Mouse (Mus musculus) adipose tissue, adult 10 weeks (tissue): ENCODE measurements around the gene Trim12c. TPM values are rescaled to one million over a fixed set of nuclear protein-coding genes. Genes with fewer than 3 reads are reported as not detected.

ENCODE experiments used
- polyA plus RNA-seq: library from polyadenylated mRNA; stranded (reverse); fragments of 350-450 nt; fragmentation: Illumina TruSeq; extraction: RNeasy Lipid Tissue Mini Kit (QIAGEN cat#74804); gene quantifications from one replicate; pipeline ENCODE4 v1.2.3, GENCODE M21; 2014; ENCODE audit warnings: low read depth, low replicate concordance

The Trim12c gene
- polyA plus RNA-seq, result 13.4 TPM

GRCm38 (mm10) chr7:104352717-104353599, at the start of gene Trim12c:
Gene Trim12c, minus strand, starts transcription at chr7:104353362.

GRCm38 (mm10) chr7:104400698-104401097, 47.5 kb upstream of the Trim12c start, which contains the start of gene Trim30c:
Gene Trim30c, minus strand, starts transcription at chr7:104400837.

GRCm38 (mm10) chr7:104369736-104370414, 16.7 kb upstream of the Trim12c start, which contains the start of gene Trim30b:
Gene Trim30b, minus strand, starts transcription at chr7:104369884.

GRCm38 (mm10) chr7:104329171-104329570, 24.0 kb downstream of the Trim12c start, which contains the start of gene Trim34b:
Gene Trim34b, plus strand, starts transcription at chr7:104329471.

GRCm38 (mm10) chr7:104315369-104316080, 37.6 kb downstream of the Trim12c start, which contains the start of gene Trim12a:
Gene Trim12a, minus strand, starts transcription at chr7:104315466.

Other genes with a start within 250 kb of the Trim12c start
- gene Olfr646, start 248.5 kb downstream of the Trim12c start, polyA plus RNA-seq, result not detected
- 0.88 TPM for gene Ubqln5, start 223.5 kb downstream of the Trim12c start, polyA plus RNA-seq
- not detected for gene Olfr643, start 216.0 kb downstream of the Trim12c start, polyA plus RNA-seq
- gene Ubqln3, start 210.1 kb downstream of the Trim12c start, polyA plus RNA-seq, result 7.9 TPM
- 6.5 TPM for gene Ubqlnl, start 202.8 kb downstream of the Trim12c start, polyA plus RNA-seq
- not detected for gene Olfm5, start 188.5 kb downstream of the Trim12c start, polyA plus RNA-seq
- gene Olfr648, start 170.0 kb downstream of the Trim12c start, polyA plus RNA-seq, result not detected
- not detected for gene Olfr649, start 157.4 kb downstream of the Trim12c start, polyA plus RNA-seq
- gene Trim6, start 134.6 kb downstream of the Trim12c start, polyA plus RNA-seq, result 1.7 TPM
- 11.9 TPM for gene Trim34a, start 108.9 kb downstream of the Trim12c start, polyA plus RNA-seq
- 2.4 TPM for gene Trim5, start 65.3 kb downstream of the Trim12c start, polyA plus RNA-seq
- gene Trim12a, start 37.9 kb downstream of the Trim12c start, polyA plus RNA-seq, result 24.9 TPM
- 0.42 TPM for gene Trim34b, start 23.9 kb downstream of the Trim12c start, polyA plus RNA-seq
- gene Trim30b, start 16.5 kb upstream of the Trim12c start, polyA plus RNA-seq, result 0.25 TPM
- 0.47 TPM for gene Trim30c, start 47.5 kb upstream of the Trim12c start, polyA plus RNA-seq
- gene Trim30a, start 111.8 kb upstream of the Trim12c start, polyA plus RNA-seq, result 9.6 TPM
- 6.3 TPM for gene Trim30d, start 154.5 kb upstream of the Trim12c start, polyA plus RNA-seq
- not detected for gene Olfr651, start 196.8 kb upstream of the Trim12c start, polyA plus RNA-seq
- gene Olfr652, start 207.5 kb upstream of the Trim12c start, polyA plus RNA-seq, result not detected
- gene Olfr653, start 224.0 kb upstream of the Trim12c start, polyA plus RNA-seq, result not detected
- gene Olfr654, start 233.7 kb upstream of the Trim12c start, polyA plus RNA-seq, result not detected
- not detected for gene Olfr655, start 248.4 kb upstream of the Trim12c start, polyA plus RNA-seq